Mouse (Mus musculus) layer of hippocampus, adult 8-10 months (tissue): ENCODE data around the gene Stt3b. TPM values are rescaled to one million over a fixed set of nuclear protein-coding genes. Genes with fewer than 3 reads are reported as not detected.

Experiments
- DNase-seq, 2 experiments: peaks; one replicate each; pipeline ENCODE4 v3.0.0; 2022; ENCODE audit warnings: low spot score in 2 of 2
- total RNA-seq, 4 experiments: library from RNA; stranded (reverse); gene quantifications; 2 replicates each; pipeline ENCODE4 v1.2.4; 2022

Gene Stt3b
- total RNA-seq, 4 experiments from 2014 or later: 68.0 to 86.5 (median 74.0) TPM

DNA sequence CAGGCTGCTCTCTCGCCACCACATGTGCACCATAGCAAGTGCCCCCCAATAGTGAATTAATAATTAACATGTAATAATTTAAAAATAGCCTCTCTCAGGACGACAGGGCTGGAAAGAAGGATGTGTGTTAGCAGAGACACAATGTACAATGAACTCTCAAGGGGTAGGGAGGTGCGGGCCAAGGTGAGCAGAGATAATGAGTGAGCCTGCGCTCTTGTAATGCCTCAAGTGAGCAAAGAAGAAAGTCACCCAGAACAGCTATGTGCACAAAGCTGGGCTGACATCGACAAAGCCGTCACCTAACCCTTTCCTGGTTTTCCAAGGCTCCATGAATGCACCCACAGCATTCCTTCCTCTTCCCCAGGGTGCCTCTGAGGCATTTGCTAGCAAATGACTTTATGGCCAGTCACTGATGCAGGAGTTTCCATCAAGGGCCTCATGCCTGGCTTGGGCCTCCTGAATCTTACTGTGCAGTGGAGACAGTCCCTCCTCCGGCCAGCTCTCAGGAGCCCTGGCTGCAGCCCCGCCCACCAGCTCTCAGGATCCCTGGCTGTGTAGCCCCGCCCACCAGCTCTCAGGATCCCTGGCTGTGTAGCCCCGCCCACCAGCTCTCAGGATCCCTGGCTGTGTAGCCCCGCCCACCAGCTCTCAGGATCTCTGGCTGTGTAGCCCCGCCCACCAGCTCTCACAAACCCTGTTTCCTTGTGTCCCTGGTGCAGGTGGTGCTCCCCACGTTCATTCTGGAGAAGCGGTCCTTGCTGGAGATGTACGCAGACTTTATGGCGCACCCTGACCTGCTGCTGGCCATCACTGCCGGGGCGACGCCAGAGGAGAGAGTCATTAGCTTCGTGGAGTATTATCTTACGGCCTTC, 94.2 kb downstream of the Stt3b start:
- DNase-seq: no peak

DNA sequence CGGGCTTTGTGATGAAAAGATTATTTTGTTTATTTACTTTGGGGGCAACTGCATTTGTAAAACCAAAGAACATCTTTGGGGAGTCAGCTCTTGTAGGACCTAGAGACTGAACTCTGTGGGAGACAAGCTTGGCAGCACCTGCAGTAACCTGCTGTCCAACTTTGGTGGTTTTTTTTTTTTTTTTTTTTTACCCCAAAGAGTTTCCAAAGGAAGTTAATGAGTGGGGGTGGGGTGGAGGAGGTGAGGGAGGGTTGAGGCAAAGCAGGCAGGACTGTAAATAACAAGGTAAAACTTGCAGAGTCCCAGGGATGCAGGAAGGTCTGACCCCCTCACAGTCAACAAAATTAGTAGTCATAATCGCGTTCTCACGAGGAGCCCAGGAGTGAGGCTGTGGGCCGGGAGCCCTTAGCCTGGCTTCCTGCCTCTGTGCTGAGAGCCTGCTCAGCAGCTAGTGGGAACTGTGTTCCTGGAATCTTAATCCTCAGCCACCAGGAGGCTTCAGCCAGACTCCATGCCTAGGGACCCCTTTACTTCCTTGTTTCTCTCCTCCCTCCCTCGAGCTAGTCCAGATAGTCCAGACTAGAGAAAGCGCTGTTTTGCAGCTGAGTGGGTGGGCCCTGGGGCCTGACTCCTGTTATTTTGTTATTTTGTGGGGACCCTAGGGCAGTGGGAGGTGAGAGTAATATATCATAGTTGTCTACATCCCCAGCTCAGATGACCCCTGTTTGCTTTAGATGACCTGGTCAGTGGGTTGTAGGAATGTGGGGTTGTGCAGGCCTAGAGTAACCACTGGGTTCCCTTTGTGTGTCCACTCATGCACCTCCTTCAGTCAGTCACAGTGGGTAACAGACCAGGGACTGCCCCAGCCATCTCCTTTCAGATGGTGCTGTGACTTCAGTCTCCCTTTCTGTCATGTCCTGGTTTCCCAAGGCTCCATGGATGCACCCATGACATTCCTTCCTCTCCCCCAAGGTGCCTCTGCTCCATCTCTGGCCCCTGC, 95.3 kb downstream of the Stt3b start:
- no peak for DNase-seq

DNA sequence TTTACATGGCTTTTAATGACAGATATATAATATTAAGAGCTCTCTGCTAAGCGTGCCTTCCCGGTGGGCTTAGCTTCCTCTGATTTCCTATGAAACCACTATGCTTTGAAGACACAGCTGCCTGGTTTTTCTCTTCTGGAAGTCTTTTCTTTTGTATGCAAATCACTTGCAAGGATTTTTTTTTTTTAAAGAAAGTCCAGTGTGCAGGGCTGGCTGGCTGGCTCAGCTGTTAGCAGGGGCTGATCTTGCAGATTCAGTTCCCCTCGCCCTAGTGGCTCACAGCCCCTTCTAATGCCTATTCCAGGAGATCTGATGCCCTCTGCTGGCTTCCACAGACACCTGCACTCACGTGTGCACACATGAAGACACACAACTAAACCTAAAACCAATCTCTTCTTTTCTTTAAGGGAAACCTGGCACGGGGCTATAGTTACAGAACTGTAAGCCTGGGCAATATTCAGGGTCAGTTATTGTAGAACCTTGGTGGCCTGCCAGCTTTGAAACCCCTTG, 96.4 kb downstream of the Stt3b start:
- DNase-seq: no peak

GRCm38 (mm10) chr9:115210535-115210934, 99.7 kb downstream of the Stt3b start:
- DNase-seq: no peak

DNA sequence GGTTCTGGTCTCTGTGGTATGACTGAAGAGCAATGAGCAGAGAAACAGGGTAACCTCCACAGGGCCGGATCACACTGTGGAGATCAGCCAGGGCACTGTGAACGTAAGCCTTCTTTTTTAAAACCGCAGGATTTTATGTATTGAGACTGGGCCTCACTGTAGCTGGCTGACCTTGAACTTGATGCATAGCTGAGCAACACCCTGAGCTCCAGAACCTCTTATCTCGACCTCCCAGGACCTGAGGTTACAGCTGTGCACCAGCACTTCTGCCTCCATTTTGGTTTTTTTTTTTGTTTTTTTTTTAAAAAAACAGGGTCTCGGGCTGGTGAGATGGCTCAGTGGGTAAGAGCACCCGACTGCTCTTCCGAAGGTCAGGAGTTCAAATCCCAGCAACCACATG, 100.5 kb downstream of the Stt3b start:
- no peak for DNase-seq

GRCm38 (mm10) chr9:115206219-115206618, 104.0 kb downstream of the Stt3b start:
- DNase-seq: peak in 1 of 2 experiments; percentile 17

- no peak for DNase-seq
Observed at GRCm38 (mm10) chr9:115205491-115205890, 104.7 kb downstream of the Stt3b start.

- DNase-seq: no peak
Observed at GRCm38 (mm10) chr9:115203136-115203535, 107.1 kb downstream of the Stt3b start.

- no peak for DNase-seq
Observed at GRCm38 (mm10) chr9:115201264-115201663, 109.0 kb downstream of the Stt3b start.

GRCm38 (mm10) chr9:115200166-115200862, 109.9 kb downstream of the Stt3b start:
- no peak for DNase-seq

DNA sequence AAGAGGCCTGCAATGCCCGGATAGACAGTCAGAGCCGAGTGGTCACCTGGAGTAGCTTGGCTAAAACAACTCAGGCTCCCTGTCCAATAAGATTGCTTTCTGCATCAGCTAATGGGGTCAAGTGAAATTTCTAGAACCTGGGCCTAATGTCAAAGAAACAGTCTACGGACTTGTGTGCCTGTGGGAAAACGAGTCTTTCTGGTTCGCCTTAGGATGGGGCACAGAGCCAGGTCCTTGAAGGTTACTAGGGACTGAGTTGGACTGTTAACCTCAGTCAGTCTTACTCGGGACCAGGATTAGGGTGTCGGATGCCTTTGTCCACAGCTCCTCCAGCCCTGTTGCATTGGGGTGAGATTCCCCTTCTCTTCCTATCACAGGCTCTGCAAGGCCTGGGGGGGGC, 113.1 kb downstream of the Stt3b start:
- DNase-seq: no peak

- no peak for DNase-seq
Observed at GRCm38 (mm10) chr9:115192890-115193289, 117.3 kb downstream of the Stt3b start.
